Mouse (Mus musculus) limb, embryonic 11.5 days (tissue): ENCODE measurements around the gene Ift81. TPM values are rescaled to one million over a fixed set of nuclear protein-coding genes. Genes with fewer than 3 reads are reported as not detected.

Experiments
- ATAC-seq: fragments of 200-750 bp; cut with Nextera tagmentation; 2 replicates; pipeline ENCODE4 v1.8.0; 2017; ENCODE audit warnings: low read depth; ENCODE audit not compliant: insufficient number of reproducible peaks, low FRiP score, low TSS enrichment
- DNase-seq: peaks from one replicate; pipeline ENCODE4 v3.0.0-alpha.2; 2015; ENCODE audit warnings: low spot score
- H3K27ac ChIP-seq: fragments of 300-500 bp; sonication (generic); replicated peaks from 2 replicates; pipeline ENCODE4 v1.5.1; 2014; ENCODE audit warnings: low read depth, mild to moderate bottlenecking, low read length
- H3K27me3 ChIP-seq: fragments of 300-500 bp; sonication (generic); 2 replicates; pipeline ENCODE4 v1.6.1; 2014; ENCODE audit warnings: mild to moderate bottlenecking, low read length, mixed read lengths; ENCODE audit not compliant: control insufficient read depth, insufficient read depth
- H3K36me3 ChIP-seq: fragments of 300-500 bp; sonication (generic); 2 replicates; pipeline ENCODE4 v1.6.1; 2014; ENCODE audit warnings: mild to moderate bottlenecking, low read length, moderate library complexity, mixed read lengths; ENCODE audit not compliant: control insufficient read depth, insufficient read depth
- H3K4me1 ChIP-seq: fragments of 300-500 bp; sonication (generic); 2 replicates; pipeline ENCODE4 v1.6.1; 2014; ENCODE audit warnings: low read length, mixed read lengths; ENCODE audit not compliant: control insufficient read depth, insufficient read depth
- H3K4me2 ChIP-seq: fragments of 300-500 bp; sonication (generic); 2 replicates; pipeline ENCODE4 v1.6.1; 2014; ENCODE audit warnings: low read depth, mild to moderate bottlenecking, moderate library complexity; ENCODE audit not compliant: severe bottlenecking
- H3K4me3 ChIP-seq: fragments of 300-500 bp; sonication (generic); 2 replicates; pipeline ENCODE4 v1.5.1; 2014; ENCODE audit warnings: low read depth, low read length
- H3K9ac ChIP-seq: fragments of 300-500 bp; sonication (generic); 2 replicates; pipeline ENCODE4 v1.6.1; 2014; ENCODE audit warnings: mild to moderate bottlenecking, low read length
- H3K9me3 ChIP-seq: fragments of 300-500 bp; sonication (generic); 2 replicates; pipeline ENCODE4 v1.6.1; 2016; ENCODE audit warnings: low read length; ENCODE audit not compliant: control insufficient read depth
- WGBS: fragments of 180-500 bp; shearing (Covaris S2); extraction: QIAGEN DNeasy Blood & Tissue Kit; methylation state at CpG from one replicate; pipeline ENCODE4 v1.1.7; 2014; 5-methylcytosine and 5-hydroxymethylcytosine counted together
- polyA plus RNA-seq: library from polyadenylated mRNA; unstranded; fragments of >200 nt; fragmentation: Nextera tagmentation; extraction: Ambion mirVana; gene quantifications from 2 replicates; pipeline ENCODE4 v1.2.1, GENCODE M21; 2014

The Ift81 gene
- polyA plus RNA-seq, 1 experiment from 2014 or later = 39.6 TPM

GRCm38 (mm10) chr5:122524854-122525237, 89.5 kb downstream of the Ift81 start:
- DNase-seq (no peak), ATAC-seq (no peak)
- Histone ChIP-seq H3K27ac (no peak overlapping the region), H3K4me3 (no peak overlapping the region), H3K27me3 (no peaks in the 10 kb centered on the region), H3K4me1 (peaks cover 19% of the 10 kb centered on the region; the same call in 1 of the 2 replicates), H3K4me2 (no peak overlapping the region), H3K9ac (no peak overlapping the region), H3K36me3 (no peaks in the 10 kb centered on the region), H3K9me3 (no peaks in the 10 kb centered on the region)
- WGBS = 80% methylated on average over 4 of the region's 4 CpGs

GRCm38 (mm10) chr5:122524244-122524643, 90.1 kb downstream of the Ift81 start:
- Histone ChIP-seq H3K27me3 (no peaks in the 10 kb centered on the region), H3K36me3 (no peaks in the 10 kb centered on the region), H3K4me2 (no peak overlapping the region), H3K4me3 (no peak overlapping the region), H3K9ac (no peak overlapping the region), H3K27ac (no peak overlapping the region), H3K4me1 (peaks cover 19% of the 10 kb centered on the region; the same call in 1 of the 2 replicates), H3K9me3 (no peaks in the 10 kb centered on the region)
- DNase-seq = no peak
- WGBS = 85% methylated on average over 3 of the region's 3 CpGs
- ATAC-seq = no peak

GRCm38 (mm10) chr5:122521130-122521473, 93.2 kb downstream of the Ift81 start:
- 54% methylated on average over 3 of the region's 3 CpGs for WGBS
- H3K9me3 ChIP-seq = no peaks in the 10 kb centered on the region
- H3K4me1 ChIP-seq = 0 out of 2 replicates have a peak, but pooled peaks cover 2% of the 10 kb centered on the region
- no peak overlapping the region for H3K4me3 ChIP-seq
- ATAC-seq = no peak
- no peak for DNase-seq
- no peak overlapping the region for H3K4me2 ChIP-seq
- no peaks in the 10 kb centered on the region for H3K36me3 ChIP-seq
- H3K27ac ChIP-seq = no peak overlapping the region
- H3K9ac ChIP-seq = no peak overlapping the region
- H3K27me3 ChIP-seq = no peaks in the 10 kb centered on the region

GRCm38 (mm10) chr5:122520254-122521129, 93.8 kb downstream of the Ift81 start:
- H3K9ac ChIP-seq = no peak overlapping the region
- H3K36me3 ChIP-seq = no peaks in the 10 kb centered on the region
- H3K9me3 ChIP-seq = no peaks in the 10 kb centered on the region
- DNase-seq = no peak
- no peak for ATAC-seq
- no peaks in the 10 kb centered on the region for H3K27me3 ChIP-seq
- H3K4me2 ChIP-seq = no peak overlapping the region
- no peak overlapping the region for H3K27ac ChIP-seq
- 54% methylated on average over 23 of the region's 23 CpGs for WGBS
- H3K4me3 ChIP-seq = no peak overlapping the region
- H3K4me1 ChIP-seq = no peaks in the 10 kb centered on the region

- no peaks in the 10 kb centered on the region for H3K36me3 ChIP-seq
- no peak overlapping the region for H3K27ac ChIP-seq
- H3K4me1 ChIP-seq = no peaks in the 10 kb centered on the region; the same call in 1 of the 2 replicates
- peak overlapping the region; percentile 30; the same call in 1 of the 2 replicates for H3K9ac ChIP-seq
- no peaks in the 10 kb centered on the region for H3K27me3 ChIP-seq
- DNase-seq (no peak), ATAC-seq (no peak)
- H3K4me3 ChIP-seq = no peak overlapping the region
- 41% methylated on average over 7 of the region's 7 CpGs for WGBS
- H3K9me3 ChIP-seq = no peaks in the 10 kb centered on the region
- H3K4me2 ChIP-seq = no peak overlapping the region
Observed at GRCm38 (mm10) chr5:122519043-122519660, 95.2 kb downstream of the Ift81 start.

- H3K4me3 ChIP-seq = no peak overlapping the region
- DNase-seq (no peak), ATAC-seq (no peak)
- H3K27ac ChIP-seq = no peak overlapping the region
- no peaks in the 10 kb centered on the region for H3K36me3 ChIP-seq
- H3K4me1 ChIP-seq = peaks cover 5% of the 10 kb centered on the region
- H3K4me2 ChIP-seq = no peak overlapping the region
- H3K9ac ChIP-seq = no peak overlapping the region
- H3K9me3 ChIP-seq = no peaks in the 10 kb centered on the region
- 37% methylated on average over 8 of the region's 8 CpGs for WGBS
- no peaks in the 10 kb centered on the region for H3K27me3 ChIP-seq
Observed at GRCm38 (mm10) chr5:122518247-122518646, 96.1 kb downstream of the Ift81 start.

GRCm38 (mm10) chr5:122516901-122517300, 97.4 kb downstream of the Ift81 start:
- no peak for DNase-seq

GRCm38 (mm10) chr5:122516029-122516730, 98.1 kb downstream of the Ift81 start:
- no peak for DNase-seq
- no peaks in the 10 kb centered on the region for H3K36me3 ChIP-seq
- no peaks in the 10 kb centered on the region for H3K9me3 ChIP-seq
- peaks cover 5% of the 10 kb centered on the region for H3K4me1 ChIP-seq
- no peak overlapping the region for H3K27ac ChIP-seq
- ATAC-seq = no peak
- H3K9ac ChIP-seq = no peak overlapping the region
- H3K27me3 ChIP-seq = no peaks in the 10 kb centered on the region
- no peak overlapping the region for H3K4me3 ChIP-seq
- WGBS = 85% methylated on average over 11 of the region's 11 CpGs
- no peak overlapping the region for H3K4me2 ChIP-seq

More at GRCm38 (mm10) chr5:122516901-122517300, 97.4 kb downstream of the Ift81 start:
- no peaks in the 10 kb centered on the region for H3K36me3 ChIP-seq
- H3K9me3 ChIP-seq = no peaks in the 10 kb centered on the region
- H3K4me3 ChIP-seq = no peak overlapping the region
- ATAC-seq = no peak
- H3K27ac ChIP-seq = no peak overlapping the region
- no peak overlapping the region for H3K4me2 ChIP-seq
- peaks cover 5% of the 10 kb centered on the region for H3K4me1 ChIP-seq
- H3K27me3 ChIP-seq = no peaks in the 10 kb centered on the region
- 85% methylated on average over 5 of the region's 5 CpGs for WGBS
- H3K9ac ChIP-seq = no peak overlapping the region
